Mouse (Mus musculus) intestine, postnatal 0 days (tissue): ENCODE results near the gene Eif3b. TPM values are rescaled to one million over a fixed set of nuclear protein-coding genes. Genes with fewer than 3 reads are reported as not detected.

Source experiments
- ATAC-seq: fragments of 200-750 bp; cut with Nextera tagmentation; 2 replicates; pipeline ENCODE4 v1.8.0; 2017; ENCODE audit warnings: mild to moderate bottlenecking, moderate TSS enrichment, moderate library complexity
- H3K27ac ChIP-seq: fragments of 300-500 bp; sonication (generic); 2 replicates; pipeline ENCODE4 v1.5.1; 2014; ENCODE audit warnings: mild to moderate bottlenecking, low read depth, low read length, moderate library complexity
- H3K27me3 ChIP-seq: fragments of 300-500 bp; sonication (generic); replicated peaks from 2 replicates; pipeline ENCODE4 v1.6.1; 2014; ENCODE audit warnings: low read length, mixed read lengths; ENCODE audit not compliant: control insufficient read depth, insufficient read depth
- H3K36me3 ChIP-seq: fragments of 300-500 bp; sonication (generic); 2 replicates; pipeline ENCODE4 v1.6.1; 2014; ENCODE audit warnings: mild to moderate bottlenecking, moderate library complexity; ENCODE audit not compliant: control insufficient read depth, insufficient read depth
- H3K4me1 ChIP-seq: fragments of 300-500 bp; sonication (generic); replicated peaks from 2 replicates; pipeline ENCODE4 v1.6.1; 2014; ENCODE audit warnings: antibody characterized with exemption, low read length, mixed read lengths; ENCODE audit not compliant: control insufficient read depth, insufficient read depth
- H3K4me2 ChIP-seq: fragments of 300-500 bp; sonication (generic); replicated peaks from 2 replicates; pipeline ENCODE4 v1.6.1; 2014; ENCODE audit warnings: low read depth, mild to moderate bottlenecking, moderate library complexity
- H3K4me3 ChIP-seq: fragments of 300-500 bp; sonication (generic); 2 replicates; pipeline ENCODE4 v1.5.1; 2014; ENCODE audit warnings: low read depth, low read length
- H3K9ac ChIP-seq: fragments of 300-500 bp; sonication (generic); 2 replicates; pipeline ENCODE4 v1.6.1; 2014; ENCODE audit warnings: mild to moderate bottlenecking, low read depth, low read length
- H3K9me3 ChIP-seq: fragments of 300-500 bp; sonication (generic); 2 replicates; pipeline ENCODE4 v1.6.1; 2016; ENCODE audit warnings: mixed run types; ENCODE audit not compliant: control insufficient read depth
- CTCF ChIP-seq: sonication (generic); IDR thresholded peaks from 2 replicates; pipeline ENCODE4 v1.5.1; 2016; ENCODE audit warnings: low read depth, mild to moderate bottlenecking, control low read depth, antibody characterized with exemption, moderate library complexity
- WGBS: fragments of 180-500 bp; shearing (Covaris S2); extraction: QIAGEN DNeasy Blood & Tissue Kit; methylation state at CpG from one replicate; pipeline ENCODE4 v1.1.7; 2014; 5-methylcytosine and 5-hydroxymethylcytosine counted together
- polyA plus RNA-seq: library from polyadenylated mRNA; unstranded; fragments of >200 nt; fragmentation: Nextera tagmentation; extraction: Ambion mirVana; gene quantifications from 2 replicates; pipeline ENCODE4 v1.2.1, GENCODE M21; 2015

The Eif3b gene
- polyA plus RNA-seq, 1 experiment from 2014 or later, result 54.6 TPM

GRCm38 (mm10) chr5:140374226-140374625 lies 44.9 kb upstream of the Eif3b start:
- Histone ChIP-seq H3K4me2 (no peak overlapping the region), H3K9me3 (no peaks in the 10 kb centered on the region), H3K27ac (no peak overlapping the region), H3K9ac (no peak overlapping the region), H3K4me1 (no peaks in the 10 kb centered on the region), H3K4me3 (no peak overlapping the region), H3K36me3 (0 out of 2 replicates have a peak, but pooled peaks cover 4% of the 10 kb centered on the region), H3K27me3 (no peaks in the 10 kb centered on the region)
- no peak for ATAC-seq
- WGBS, result 53% methylated on average over 3 of the region's 3 CpGs
- no peak for TF ChIP-seq CTCF

DNA sequence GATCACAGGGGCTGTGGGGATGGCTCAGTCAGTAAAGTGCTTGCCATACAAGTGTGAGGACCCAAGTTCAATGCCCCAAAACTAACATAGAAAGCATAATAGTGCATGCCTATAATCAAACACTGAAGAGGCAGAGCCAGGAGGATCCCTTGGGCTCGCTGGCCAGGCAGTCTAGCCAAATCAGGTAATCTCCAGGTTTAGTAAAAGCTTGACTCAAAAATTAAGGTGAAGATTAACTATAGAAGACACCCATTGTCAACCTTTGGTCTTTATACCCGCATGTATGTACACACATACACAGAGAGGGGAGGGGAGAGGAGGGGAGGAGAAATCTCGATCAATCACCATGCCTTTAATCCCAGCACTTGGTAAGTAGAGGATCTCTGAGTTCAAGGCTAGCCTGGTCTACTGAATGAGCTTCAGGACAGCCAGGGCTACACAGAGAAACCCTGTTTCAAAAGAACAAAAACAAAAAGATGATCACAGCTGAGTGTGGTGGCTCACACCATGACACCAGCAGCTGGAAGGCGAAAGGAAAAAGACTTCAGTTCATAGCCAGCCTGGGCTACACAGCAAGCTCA lies 43.8 kb upstream of the Eif3b start:
- no peak for TF ChIP-seq CTCF
- Histone ChIP-seq H3K4me1 (no peaks in the 10 kb centered on the region), H3K9ac (no peak overlapping the region), H3K9me3 (no peaks in the 10 kb centered on the region), H3K4me2 (no peak overlapping the region), H3K4me3 (no peak overlapping the region), H3K27ac (no peak overlapping the region), H3K27me3 (no peaks in the 10 kb centered on the region), H3K36me3 (0 out of 2 replicates have a peak, but pooled peaks cover 4% of the 10 kb centered on the region)
- ATAC-seq, result no peak
- WGBS, result 49% methylated on average over 4 of the region's 4 CpGs

DNA sequence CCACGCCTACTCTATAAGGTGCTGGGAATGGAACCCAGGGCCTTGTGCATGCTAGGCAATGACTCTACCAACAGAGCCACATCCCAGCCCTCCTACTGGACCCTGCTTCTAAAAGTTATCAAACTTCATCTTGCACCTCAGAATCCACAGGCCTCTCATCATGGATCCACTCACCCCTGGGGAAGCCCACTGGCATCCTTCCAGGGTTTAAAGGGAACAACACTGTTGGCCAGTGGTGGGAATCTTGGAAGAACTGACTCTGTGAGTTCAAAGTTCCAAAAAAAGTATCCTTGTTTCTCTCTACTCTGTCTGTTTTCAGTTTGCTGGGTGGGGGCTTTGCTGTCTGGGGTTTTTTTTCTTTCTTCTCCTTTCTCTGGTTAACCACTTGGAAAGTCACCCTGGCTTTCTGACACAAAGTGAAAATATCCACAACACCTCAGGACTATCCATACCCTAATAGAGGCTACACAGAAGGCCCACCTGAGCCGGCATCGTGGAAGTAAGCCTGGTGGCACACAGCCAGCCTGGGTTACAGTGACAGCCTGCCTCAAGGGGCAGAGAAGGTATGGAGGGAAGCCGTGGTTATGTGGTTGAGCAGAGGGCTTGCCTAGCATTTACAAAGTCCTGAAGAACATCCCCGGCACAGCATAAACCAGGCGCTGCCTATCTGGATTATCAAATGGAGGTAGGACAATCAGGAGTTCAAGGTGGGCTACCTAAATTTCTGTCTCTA lies 40.8 kb upstream of the Eif3b start:
- no peak for TF ChIP-seq CTCF
- Histone ChIP-seq H3K36me3 (0 out of 2 replicates have a peak, but pooled peaks cover 4% of the 10 kb centered on the region), H3K9me3 (no peaks in the 10 kb centered on the region), H3K9ac (no peak overlapping the region), H3K4me2 (no peak overlapping the region), H3K4me3 (no peak overlapping the region), H3K27me3 (no peaks in the 10 kb centered on the region), H3K27ac (no peak overlapping the region), H3K4me1 (no peaks in the 10 kb centered on the region)
- ATAC-seq, result no peak
- 91% methylated on average over 6 of the region's 6 CpGs for WGBS

DNA sequence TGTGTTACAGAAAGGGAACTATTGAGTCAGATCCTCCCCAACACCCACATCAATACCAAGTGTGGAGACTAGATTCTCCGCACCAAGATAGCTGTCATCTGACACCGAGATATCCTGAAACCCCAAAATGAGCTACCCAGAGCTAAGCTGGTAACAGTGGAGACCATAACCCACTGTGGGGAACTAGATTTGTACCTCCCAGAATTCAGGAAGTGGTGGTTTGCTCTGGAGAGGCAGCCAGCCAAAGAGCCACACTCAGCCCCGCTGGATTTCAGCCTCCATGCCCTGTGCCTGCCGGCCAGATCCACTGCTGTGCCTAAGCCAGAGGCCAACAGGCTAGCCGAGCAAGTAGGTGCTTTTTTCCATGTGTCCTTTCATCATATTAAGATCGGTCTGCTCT lies 39.8 kb upstream of the Eif3b start:
- no peak overlapping the region for H3K4me2 ChIP-seq
- H3K4me1 ChIP-seq, result 0 out of 2 replicates have a peak, but pooled peaks cover 4% of the 10 kb centered on the region
- ATAC-seq, result no peak
- WGBS, result 79% methylated on average over 6 of the region's 6 CpGs
- H3K27ac ChIP-seq, result no peak overlapping the region
- H3K9me3 ChIP-seq, result no peaks in the 10 kb centered on the region
- H3K4me3 ChIP-seq, result no peak overlapping the region
- no peak overlapping the region for H3K9ac ChIP-seq
- no peak for TF ChIP-seq CTCF
- 0 out of 2 replicates have a peak, but pooled peaks cover 4% of the 10 kb centered on the region for H3K36me3 ChIP-seq
- no peaks in the 10 kb centered on the region for H3K27me3 ChIP-seq

GRCm38 (mm10) chr5:140381156-140381555 lies 38.0 kb upstream of the Eif3b start:
- Histone ChIP-seq H3K4me1 (0 out of 2 replicates have a peak, but pooled peaks cover 4% of the 10 kb centered on the region), H3K27ac (no peak overlapping the region), H3K9ac (no peak overlapping the region), H3K36me3 (0 out of 2 replicates have a peak, but pooled peaks cover 4% of the 10 kb centered on the region), H3K9me3 (no peaks in the 10 kb centered on the region), H3K4me2 (no peak overlapping the region), H3K4me3 (no peak overlapping the region), H3K27me3 (no peaks in the 10 kb centered on the region)
- no peak for ATAC-seq
- WGBS, result 77% methylated on average over 7 of the region's 7 CpGs
- TF ChIP-seq CTCF, result no peak

DNA sequence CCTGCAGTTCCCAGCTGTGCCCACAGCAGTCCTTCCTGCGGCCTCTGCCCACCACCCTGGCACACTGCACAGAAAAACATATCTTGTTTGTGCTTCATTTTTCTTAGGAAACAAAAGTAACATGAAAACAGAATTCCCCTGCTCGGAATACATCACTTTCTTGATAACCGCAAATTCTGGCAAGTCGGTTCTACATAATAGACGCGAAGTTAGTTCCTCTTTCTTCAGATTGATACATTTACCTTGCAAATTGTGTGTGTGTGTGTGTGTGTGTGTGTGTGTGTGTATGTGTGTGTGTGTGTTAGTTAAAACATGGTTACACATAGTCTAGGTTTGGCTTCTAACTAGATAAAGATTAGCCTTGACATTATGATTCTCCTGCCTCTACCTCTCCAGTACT lies 36.4 kb upstream of the Eif3b start:
- WGBS, result 93% methylated on average over 6 of the region's 6 CpGs
- 0 out of 2 replicates have a peak, but pooled peaks cover 4% of the 10 kb centered on the region for H3K36me3 ChIP-seq
- H3K27ac ChIP-seq, result no peak overlapping the region
- H3K9ac ChIP-seq, result no peak overlapping the region
- no peak overlapping the region for H3K4me3 ChIP-seq
- 0 out of 2 replicates have a peak, but pooled peaks cover 4% of the 10 kb centered on the region for H3K4me1 ChIP-seq
- no peak for TF ChIP-seq CTCF
- no peak for ATAC-seq
- no peak overlapping the region for H3K4me2 ChIP-seq
- no peaks in the 10 kb centered on the region for H3K9me3 ChIP-seq
- no peaks in the 10 kb centered on the region for H3K27me3 ChIP-seq
